Mouse (Mus musculus): ENCODE measurements around the gene Elac2.

The Elac2 gene

DNA sequence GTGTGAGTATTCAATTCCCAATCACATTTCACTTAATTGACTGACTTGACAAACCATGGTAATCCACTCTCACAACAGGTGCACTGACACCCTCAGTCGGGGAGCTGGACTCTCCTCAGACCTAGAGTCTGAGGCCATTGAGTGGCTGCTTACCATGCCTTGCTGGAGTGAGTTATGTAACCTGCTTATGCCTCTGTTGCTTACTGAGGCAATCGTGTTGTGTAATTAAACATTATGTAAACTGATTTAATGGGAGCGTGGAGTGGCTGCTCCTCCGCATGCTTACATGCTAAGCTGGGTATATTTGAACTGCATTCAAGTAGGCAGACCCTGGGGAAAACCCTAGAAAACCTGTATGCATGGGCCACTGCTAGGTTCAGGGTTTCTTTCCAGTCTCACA, 41.9 kb downstream of the Elac2 start:
- no peak for DNase-seq (ENCODE audit: low read depth, low spot score)

DNA sequence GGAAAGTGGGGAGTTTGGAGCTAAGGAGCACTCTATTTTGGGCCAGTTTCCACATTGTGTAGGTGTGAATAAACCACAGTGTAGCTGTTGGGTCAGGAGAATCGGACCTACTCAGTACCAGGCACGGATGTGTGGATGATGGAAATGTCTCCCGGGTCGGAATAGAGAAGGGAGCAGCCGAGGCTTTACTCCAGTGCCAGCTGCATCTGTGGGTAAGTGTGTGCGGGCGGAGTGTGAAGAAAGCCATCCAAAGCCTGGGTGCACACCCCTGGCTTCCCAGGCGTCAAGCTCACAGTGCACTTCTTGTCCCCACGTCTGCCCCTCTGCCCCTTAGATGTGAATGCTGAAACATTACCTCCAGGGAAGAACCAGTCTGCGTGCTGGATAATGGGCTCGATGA, 43.9 kb downstream of the Elac2 start:
- no peak for DNase-seq (ENCODE audit: low read depth, low spot score)

DNA sequence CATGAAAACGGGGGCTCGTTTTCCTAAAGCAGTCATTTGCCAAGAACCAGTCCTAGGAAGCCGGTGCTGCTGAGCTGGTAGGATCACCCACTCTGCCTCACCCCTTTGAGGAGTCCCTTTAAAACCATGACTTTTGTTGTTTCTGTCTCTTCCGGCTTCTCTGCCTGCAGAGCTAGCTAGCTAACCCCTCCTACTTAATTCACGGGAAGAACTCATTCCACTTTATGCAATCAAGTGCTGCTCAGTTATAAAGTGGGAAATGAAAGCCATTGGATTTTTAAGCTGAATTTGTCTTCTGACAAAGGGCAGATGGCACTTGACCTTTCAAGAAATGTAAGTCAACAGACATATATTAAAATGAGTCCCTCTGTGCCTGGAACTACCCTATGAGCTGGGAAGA, 49.2 kb downstream of the Elac2 start:
- no peak for DNase-seq (ENCODE audit: low read depth, low spot score)

DNA sequence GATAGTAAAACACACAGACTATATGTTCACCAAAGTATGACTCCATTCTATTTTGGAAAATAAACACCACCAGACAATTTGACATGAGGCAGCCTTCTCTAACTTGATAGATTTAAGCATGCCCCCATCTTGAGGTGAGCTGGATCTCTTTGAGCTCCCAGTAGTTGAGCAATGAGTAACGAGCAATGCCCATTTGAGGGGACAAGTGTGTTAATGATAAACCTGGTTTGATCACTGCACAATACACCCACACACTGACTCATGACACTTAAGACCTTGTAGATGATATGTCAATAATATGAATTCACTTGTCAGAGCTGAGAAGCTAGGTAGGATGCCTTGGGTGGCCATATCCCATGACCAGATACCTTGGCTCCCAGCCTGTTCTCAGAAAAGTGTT, 51.4 kb downstream of the Elac2 start:
- DNase-seq (ENCODE audit: low read depth, low spot score): no peak

DNA sequence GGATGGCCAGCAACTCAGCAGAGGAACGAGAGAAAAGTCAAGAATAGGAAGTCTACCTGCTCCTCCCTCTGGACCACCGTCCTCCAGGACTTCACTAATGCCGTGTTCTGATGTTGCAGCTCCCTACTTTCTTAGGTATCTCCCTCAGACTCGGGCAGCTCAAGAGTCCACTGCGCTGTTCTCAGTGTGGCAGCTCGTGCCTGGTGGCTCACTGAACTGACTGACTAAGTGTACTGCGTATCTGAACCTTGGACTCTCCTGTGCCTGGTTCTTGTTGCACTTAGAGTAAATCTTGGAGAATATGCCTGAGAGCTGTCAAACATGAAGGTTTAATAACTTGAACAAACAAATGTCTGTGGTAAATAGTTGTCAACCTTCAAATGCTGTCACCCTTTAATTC, 53.4 kb downstream of the Elac2 start:
- DNase-seq (ENCODE audit: low read depth, low spot score): no peak

DNA sequence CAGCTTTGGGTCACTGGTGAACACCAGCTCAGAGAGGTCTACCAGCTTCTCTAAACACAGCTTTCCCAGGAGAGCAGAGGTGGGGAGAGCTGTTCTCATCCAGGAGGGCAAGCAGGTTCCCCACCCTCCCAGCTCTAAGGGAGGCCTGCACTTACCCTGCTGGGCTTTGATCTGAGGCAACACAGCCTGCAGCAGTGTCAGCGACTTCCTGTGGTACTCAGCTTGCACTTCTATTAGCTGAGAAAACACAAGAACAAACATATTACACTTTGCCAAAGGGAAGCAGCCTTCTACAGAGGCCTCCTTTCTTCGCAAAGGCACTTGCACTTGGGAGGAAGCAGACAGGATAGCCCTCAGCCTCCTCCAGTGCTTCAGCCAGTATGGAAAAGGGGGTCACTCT, 60.2 kb downstream of the Elac2 start:
- DNase-seq (ENCODE audit: low read depth, low spot score): no peak

DNA sequence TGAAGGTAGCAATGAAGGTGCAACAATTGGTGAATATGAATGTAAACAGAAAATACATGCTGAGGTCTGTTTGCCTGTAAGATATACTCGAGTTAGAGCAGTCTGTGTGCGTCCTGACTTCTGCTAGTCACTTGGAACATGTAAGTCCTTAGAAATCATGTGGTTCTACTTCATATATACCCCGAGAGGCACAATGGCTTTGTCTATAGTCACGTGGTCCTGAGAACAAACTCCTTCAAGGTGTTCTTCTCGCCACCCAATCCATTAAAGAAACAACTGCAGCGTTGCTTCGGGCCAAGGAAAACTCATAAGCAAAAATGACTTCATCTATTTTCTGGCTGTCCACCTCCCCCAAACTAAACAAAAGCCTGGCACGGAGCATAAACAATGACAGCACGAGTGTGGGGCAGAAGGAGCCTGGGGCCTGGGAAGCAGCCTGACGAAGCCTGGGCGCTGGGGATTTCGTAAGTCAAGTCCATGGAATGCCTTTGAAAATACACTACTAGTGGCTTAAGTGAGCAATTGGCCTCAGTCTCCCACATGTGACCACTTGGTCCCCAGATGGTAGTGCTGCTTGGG, 60.8 kb downstream of the Elac2 start:
- no peak for DNase-seq (ENCODE audit: low read depth, low spot score)

DNA sequence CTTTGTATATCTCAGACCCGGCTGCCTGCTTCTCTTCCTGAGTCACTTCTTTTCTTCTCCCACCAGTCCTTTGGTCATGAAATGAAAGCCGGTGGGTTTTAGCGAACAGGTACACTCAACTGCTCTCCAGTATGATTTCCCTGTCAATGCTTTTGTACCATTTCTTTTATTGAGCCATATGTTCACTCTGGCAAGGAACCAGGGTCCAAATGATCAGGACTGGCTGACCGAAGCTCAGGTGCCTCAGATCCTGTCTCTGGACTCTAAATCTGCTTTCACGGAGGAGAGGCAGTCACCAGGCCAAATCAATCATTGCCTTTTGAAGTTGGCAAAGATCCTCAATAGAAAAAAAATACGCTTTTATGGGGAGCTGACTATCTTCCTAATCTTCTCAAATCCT, 61.7 kb downstream of the Elac2 start:
- no peak for DNase-seq (ENCODE audit: low read depth, low spot score)

DNA sequence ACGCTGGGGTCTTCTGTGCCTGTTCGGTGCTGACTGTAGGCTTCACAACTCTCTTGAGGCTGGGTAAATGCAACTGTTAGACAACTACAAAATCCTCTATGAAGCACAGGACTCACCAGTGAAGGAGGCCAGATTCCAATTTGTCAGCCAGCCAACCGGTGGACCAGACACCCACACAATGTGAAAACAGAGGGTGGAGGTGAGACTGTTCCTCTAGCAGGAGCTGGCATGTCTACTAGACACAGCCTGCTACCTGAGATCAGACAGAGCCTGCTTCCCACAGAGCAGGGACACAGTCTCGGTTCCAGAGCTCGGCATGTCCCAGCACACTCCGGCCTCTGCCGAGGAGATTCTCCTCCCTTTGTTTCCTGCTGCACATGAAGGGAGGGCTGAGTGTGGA, 70.3 kb downstream of the Elac2 start:
- DNase-seq (ENCODE audit: low read depth, low spot score): no peak

DNA sequence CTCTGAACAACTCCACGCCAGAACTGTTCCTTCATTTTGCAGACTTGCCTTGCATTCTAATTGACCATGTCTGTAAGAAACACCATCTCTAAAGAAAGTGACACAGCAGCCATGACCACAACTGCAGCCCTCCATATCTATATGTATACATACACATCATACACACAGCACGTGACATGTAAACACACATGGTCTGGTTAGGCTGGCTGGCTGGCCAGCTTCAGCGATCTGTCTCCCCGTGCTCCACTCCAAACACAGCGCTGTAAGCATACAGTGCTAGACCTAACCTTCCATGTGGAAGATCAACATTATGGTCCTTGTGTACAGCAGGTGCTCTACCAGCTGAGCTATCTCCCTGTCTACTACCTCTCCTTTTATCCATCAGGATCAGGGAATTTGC, 72.0 kb downstream of the Elac2 start:
- no peak for DNase-seq (ENCODE audit: low read depth, low spot score)
